Mouse (Mus musculus) testis, adult 2 months (tissue): ENCODE results near the gene Ccl9. TPM values are rescaled to one million over a fixed set of nuclear protein-coding genes. Genes with fewer than 3 reads are reported as not detected.

Experiments used
- H3K27ac ChIP-seq: fragments of 200-500 bp; 2 replicates; pipeline ENCODE4 v1.5.1; 2012; ENCODE audit warnings: low read depth, low read length; ENCODE audit not compliant: control insufficient read depth, insufficient read depth
- H3K27me3 ChIP-seq: fragments of 200-500 bp; 2 replicates; pipeline ENCODE4 v1.6.1; 2012; ENCODE audit warnings: mild to moderate bottlenecking, low read length, moderate library complexity; ENCODE audit not compliant: control insufficient read depth, insufficient read depth
- H3K36me3 ChIP-seq: fragments of 200-500 bp; 2 replicates; pipeline ENCODE4 v1.6.1; 2012; ENCODE audit warnings: mild to moderate bottlenecking, low read length; ENCODE audit not compliant: control insufficient read depth, insufficient read depth
- H3K4me1 ChIP-seq: fragments of 200-500 bp; 2 replicates; pipeline ENCODE4 v1.6.1; 2012; ENCODE audit warnings: low read length; ENCODE audit not compliant: control insufficient read depth, insufficient read depth
- H3K4me3 ChIP-seq: fragments of 200-500 bp; 2 replicates; pipeline ENCODE4 v1.5.1; 2012; ENCODE audit warnings: low read depth, mild to moderate bottlenecking, low read length, moderate library complexity, mixed read lengths; ENCODE audit not compliant: control insufficient read depth
- CTCF ChIP-seq: fragments of 200-500 bp; IDR thresholded peaks from 2 replicates; pipeline ENCODE4 v1.5.1; 2012; ENCODE audit warnings: low read depth, mild to moderate bottlenecking, inconsistent platforms, low read length, moderate library complexity; ENCODE audit not compliant: control insufficient read depth, insufficient read depth, insufficient replicate concordance
- POLR2A ChIP-seq: fragments of 200-500 bp; IDR thresholded peaks from 2 replicates; pipeline ENCODE4 v1.6.1; 2012; ENCODE audit warnings: low read depth, mild to moderate bottlenecking, inconsistent platforms, low read length, moderate library complexity; ENCODE audit not compliant: control insufficient read depth
- polyA plus RNA-seq: library from polyadenylated mRNA; depleted of rRNA; stranded (reverse); fragments of >200 nt; gene quantifications from 2 replicates; pipeline ENCODE4 v1.2.3, GENCODE M21; 2012

Ccl9 gene
- polyA plus RNA-seq, 1 experiment = 0.14 TPM

- Histone ChIP-seq H3K36me3 (no peaks in the 10 kb centered on the region), H3K4me3 (no peak overlapping the region), H3K27ac (peak overlapping the region; percentile 21; the same call in 1 of the 2 replicates), H3K27me3 (no peaks in the 10 kb centered on the region), H3K4me1 (no peaks in the 10 kb centered on the region)
- TF ChIP-seq CTCF (no peak), POLR2A (no peak)
These were observed 28.2 kb downstream of the Ccl9 start for GRCm38 (mm10) chr11:83550186-83550632.

GRCm38 (mm10) chr11:83544214-83544613 lies 34.2 kb downstream of the Ccl9 start:
- no peaks in the 10 kb centered on the region for H3K4me1 ChIP-seq
- TF ChIP-seq CTCF = no peak
- no peaks in the 10 kb centered on the region for H3K27me3 ChIP-seq
- no peak overlapping the region for H3K27ac ChIP-seq
- no peaks in the 10 kb centered on the region for H3K36me3 ChIP-seq
- no peak overlapping the region for H3K4me3 ChIP-seq

- Histone ChIP-seq H3K36me3 (no peaks in the 10 kb centered on the region), H3K27me3 (no peaks in the 10 kb centered on the region), H3K4me3 (no peak overlapping the region), H3K4me1 (no peaks in the 10 kb centered on the region), H3K27ac (no peak overlapping the region)
- TF ChIP-seq POLR2A (no peak), CTCF (no peak)
These were observed 37.0 kb downstream of the Ccl9 start for GRCm38 (mm10) chr11:83541415-83541814.

- no peaks in the 10 kb centered on the region for H3K27me3 ChIP-seq
- no peaks in the 10 kb centered on the region for H3K36me3 ChIP-seq
- no peak overlapping the region for H3K4me3 ChIP-seq
- TF ChIP-seq CTCF (no peak), POLR2A (no peak)
- no peak overlapping the region for H3K27ac ChIP-seq
- H3K4me1 ChIP-seq = no peaks in the 10 kb centered on the region
These were observed 37.5 kb downstream of the Ccl9 start for GRCm38 (mm10) chr11:83540931-83541330.

DNA sequence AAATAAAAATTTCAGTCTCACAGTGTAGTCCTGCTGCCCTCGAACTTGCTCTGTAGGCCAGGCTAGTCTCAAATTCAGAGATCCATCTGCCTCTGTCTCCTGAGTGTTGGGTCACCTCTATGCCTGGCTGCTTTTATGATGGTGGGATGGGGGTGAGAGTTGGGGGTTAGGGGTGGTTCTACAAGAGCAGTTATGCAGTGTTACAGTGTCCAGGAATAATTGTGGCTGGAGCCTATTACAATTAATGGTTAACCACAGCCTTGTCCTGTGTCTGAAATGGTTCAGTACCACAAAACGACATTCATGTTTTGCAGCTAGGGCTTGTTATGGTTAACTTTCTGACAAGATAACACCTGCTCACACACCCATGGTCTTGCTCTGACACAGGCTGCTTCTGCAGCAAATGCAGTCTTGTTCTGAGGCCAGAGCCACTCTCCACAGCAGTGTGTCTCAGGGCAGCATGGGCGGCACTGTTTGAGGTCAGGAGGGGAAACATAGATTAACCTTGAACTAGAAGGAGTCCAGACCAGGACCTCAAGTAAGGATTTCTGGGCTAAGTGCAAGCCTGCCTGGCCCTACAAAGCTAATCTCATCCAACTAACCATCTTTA lies 39.6 kb downstream of the Ccl9 start:
- Histone ChIP-seq H3K27ac (no peak overlapping the region), H3K4me3 (no peak overlapping the region), H3K27me3 (no peaks in the 10 kb centered on the region), H3K36me3 (no peaks in the 10 kb centered on the region), H3K4me1 (no peaks in the 10 kb centered on the region)
- no peak for TF ChIP-seq CTCF
- no peak for TF ChIP-seq POLR2A

DNA sequence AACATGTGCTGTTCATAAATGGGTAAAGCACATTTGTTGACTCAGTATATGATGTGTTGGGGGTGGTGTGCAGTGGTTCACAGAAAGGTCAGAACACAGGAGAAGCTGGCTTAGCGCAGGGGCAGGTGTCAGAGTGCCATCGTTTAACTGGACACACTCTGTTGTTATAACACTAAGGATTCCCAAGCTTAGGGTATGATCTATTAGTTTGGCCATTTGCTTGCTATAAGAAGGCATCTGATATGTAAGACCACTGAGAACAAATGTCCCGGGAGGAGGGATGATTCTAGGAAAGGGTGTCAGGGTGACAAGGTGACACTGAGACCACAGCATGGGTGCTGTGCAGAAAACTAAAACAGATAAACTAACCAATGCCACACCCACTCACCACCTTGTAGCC lies 41.6 kb downstream of the Ccl9 start:
- no peak for TF ChIP-seq POLR2A
- TF ChIP-seq CTCF = no peak
- no peaks in the 10 kb centered on the region for H3K36me3 ChIP-seq
- no peaks in the 10 kb centered on the region for H3K27me3 ChIP-seq
- H3K4me1 ChIP-seq = no peaks in the 10 kb centered on the region
- H3K27ac ChIP-seq = no peak overlapping the region
- H3K4me3 ChIP-seq = no peak overlapping the region

GRCm38 (mm10) chr11:83534609-83535423 lies 43.6 kb downstream of the Ccl9 start:
- Histone ChIP-seq H3K27me3 (no peaks in the 10 kb centered on the region), H3K4me3 (no peak overlapping the region), H3K27ac (no peak overlapping the region), H3K4me1 (no peaks in the 10 kb centered on the region), H3K36me3 (no peaks in the 10 kb centered on the region)
- TF ChIP-seq POLR2A (no peak), CTCF (no peak)
